Mouse (Mus musculus) heart, embryonic 16.5 days (tissue): Measurements from ENCODE around the gene Chd4. TPM values are rescaled to one million over a fixed set of nuclear protein-coding genes. Genes with fewer than 3 reads are reported as not detected.

Experiments
- ATAC-seq: fragments of 200-750 bp; cut with Nextera tagmentation; replicated peaks from 2 replicates; pipeline ENCODE4 v1.8.0; 2017; ENCODE audit warnings: moderate number of reproducible peaks; ENCODE audit not compliant: insufficient read depth, low FRiP score; ENCODE audit errors: extremely low read depth
- H3K27ac ChIP-seq: fragments of 300-500 bp; sonication (generic); 2 replicates; pipeline ENCODE4 v1.5.1; 2014; ENCODE audit warnings: mild to moderate bottlenecking, low read length, control low read depth, moderate library complexity
- H3K27me3 ChIP-seq: fragments of 300-500 bp; sonication (generic); 2 replicates; pipeline ENCODE4 v1.6.1; 2014; ENCODE audit warnings: low read length, mixed read lengths; ENCODE audit not compliant: control insufficient read depth, insufficient read depth
- H3K36me3 ChIP-seq: fragments of 300-500 bp; sonication (generic); 2 replicates; pipeline ENCODE4 v1.6.1; 2014; ENCODE audit not compliant: control insufficient read depth, insufficient read depth
- H3K4me1 ChIP-seq: fragments of 300-500 bp; sonication (generic); 2 replicates; pipeline ENCODE4 v1.6.1; 2014; ENCODE audit warnings: low read length, mixed read lengths; ENCODE audit not compliant: control insufficient read depth, insufficient read depth
- H3K4me2 ChIP-seq: fragments of 300-500 bp; sonication (generic); 2 replicates; pipeline ENCODE4 v1.6.1; 2014; ENCODE audit warnings: low read depth, mild to moderate bottlenecking, control low read depth, low read length
- H3K4me3 ChIP-seq: fragments of 300-500 bp; sonication (generic); 2 replicates; pipeline ENCODE4 v1.5.1; 2014; ENCODE audit warnings: mild to moderate bottlenecking, control low read depth, low read length
- H3K9ac ChIP-seq: fragments of 300-500 bp; sonication (generic); 2 replicates; pipeline ENCODE4 v1.6.1; 2014; ENCODE audit warnings: low read length, control low read depth
- H3K9me3 ChIP-seq: fragments of 300-500 bp; sonication (generic); replicated peaks from 2 replicates; pipeline ENCODE4 v1.6.1; 2016; ENCODE audit warnings: low read length; ENCODE audit not compliant: control insufficient read depth
- WGBS: fragments of 180-500 bp; shearing (Covaris S2); extraction: QIAGEN DNeasy Blood & Tissue Kit; methylation state at CpG from one replicate; pipeline ENCODE4 v1.1.7; 2014; 5-methylcytosine and 5-hydroxymethylcytosine counted together
- polyA plus RNA-seq: library from polyadenylated mRNA; unstranded; fragments of >200 nt; fragmentation: Nextera tagmentation; extraction: Ambion mirVana; gene quantifications from 2 replicates; pipeline ENCODE4 v1.2.1, GENCODE M21; 2015

The Chd4 gene
- polyA plus RNA-seq, 1 experiment from 2014 or later = 50.6 TPM

DNA sequence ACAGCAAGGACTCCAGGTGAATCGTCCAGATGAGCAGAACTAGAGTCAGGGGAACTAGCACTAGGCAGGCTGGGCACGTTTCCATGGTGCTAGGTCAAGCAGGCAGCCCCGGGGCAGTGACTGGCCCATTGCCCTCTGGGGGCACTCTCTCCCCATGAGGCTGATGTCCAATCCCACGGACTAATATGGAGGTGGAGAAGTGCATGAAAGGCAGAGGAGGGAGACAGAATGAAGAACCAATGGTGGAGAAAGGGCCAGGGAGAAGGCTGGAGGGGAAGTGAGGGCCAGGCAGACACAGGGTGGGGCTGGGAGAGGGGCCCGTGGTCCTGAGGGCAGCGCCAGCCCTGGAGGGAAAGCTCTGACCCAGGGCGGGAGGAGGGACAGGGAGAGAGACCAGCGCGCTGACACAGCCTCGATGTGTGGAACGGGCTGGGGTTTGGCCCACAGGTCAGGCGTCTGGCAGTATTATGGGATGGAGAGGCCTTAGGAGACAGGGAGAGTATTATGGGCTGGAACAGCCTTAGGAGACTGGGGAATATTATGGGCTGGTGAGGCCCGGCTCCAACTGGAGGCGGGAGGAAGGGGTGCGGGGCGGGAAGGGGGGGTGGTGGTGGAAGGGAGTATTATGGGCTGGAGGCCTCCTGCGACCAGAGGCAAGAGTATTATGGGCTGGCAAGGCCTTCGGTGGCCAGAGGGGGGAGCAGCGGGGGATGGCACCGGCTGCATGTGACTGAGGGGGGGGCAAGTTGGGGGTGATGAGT lies 7.0 kb upstream of the Chd4 start:
- WGBS = 6% methylated on average over 18 of the region's 20 CpGs
- H3K9ac ChIP-seq = peak overlapping the region; percentile 50
- peak overlapping the region; percentile 65 for H3K4me2 ChIP-seq
- H3K27ac ChIP-seq = peak overlapping the region; percentile 91
- H3K36me3 ChIP-seq = no peaks in the 10 kb centered on the region
- H3K4me1 ChIP-seq = peaks cover 28% of the 10 kb centered on the region
- no peaks in the 10 kb centered on the region for H3K9me3 ChIP-seq
- H3K27me3 ChIP-seq = no peaks in the 10 kb centered on the region
- no peak overlapping the region for H3K4me3 ChIP-seq
- ATAC-seq = peak; percentile 79

DNA sequence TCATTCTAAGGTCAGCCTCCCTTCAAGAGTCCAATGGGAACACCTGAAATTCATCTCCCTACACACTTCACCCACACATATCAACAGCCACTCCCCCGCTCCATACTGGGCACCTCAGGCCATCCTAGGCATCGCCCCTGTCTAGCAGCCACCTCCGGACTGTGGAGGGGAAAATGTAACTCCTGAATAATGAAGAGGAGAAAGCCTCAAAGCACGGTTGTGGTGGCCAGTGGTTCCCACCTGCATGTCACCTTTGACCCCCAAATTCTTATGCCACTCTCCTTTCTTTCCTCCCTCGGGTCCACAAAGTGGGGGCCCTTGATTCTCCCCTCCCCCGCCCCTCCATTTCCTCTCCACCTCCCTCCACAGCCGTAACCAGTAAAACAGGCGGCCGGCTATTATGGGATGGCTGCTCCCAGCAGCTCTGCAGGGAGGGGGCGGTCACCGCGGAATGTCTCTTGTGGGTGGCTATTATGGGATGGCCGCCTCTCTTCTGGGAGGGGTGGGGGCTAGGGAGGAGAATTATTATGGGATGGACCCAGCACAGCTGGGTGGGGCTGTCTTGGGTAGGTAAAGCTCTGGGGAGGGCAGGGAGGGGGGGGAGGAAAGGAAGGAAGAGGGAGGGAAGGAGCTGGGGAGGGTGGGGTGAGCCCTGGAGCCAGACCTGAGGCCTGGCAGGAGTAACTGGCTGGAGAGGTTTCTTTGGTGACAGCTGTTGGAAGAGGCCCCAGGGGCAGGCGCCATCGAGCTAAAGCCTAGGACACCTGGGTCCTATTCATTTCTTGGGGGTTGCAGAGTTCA lies 6.1 kb upstream of the Chd4 start:
- Histone ChIP-seq H3K4me1 (peaks cover 25% of the 10 kb centered on the region), H3K4me2 (peak overlapping the region; percentile 65), H3K9me3 (no peaks in the 10 kb centered on the region), H3K27me3 (no peaks in the 10 kb centered on the region), H3K27ac (peak overlapping the region; percentile 91), H3K9ac (peak overlapping the region; percentile 73), H3K4me3 (peak overlapping the region; percentile 36), H3K36me3 (no peaks in the 10 kb centered on the region)
- 3% methylated on average over 15 of the region's 15 CpGs for WGBS
- ATAC-seq = peak; percentile 61

DNA sequence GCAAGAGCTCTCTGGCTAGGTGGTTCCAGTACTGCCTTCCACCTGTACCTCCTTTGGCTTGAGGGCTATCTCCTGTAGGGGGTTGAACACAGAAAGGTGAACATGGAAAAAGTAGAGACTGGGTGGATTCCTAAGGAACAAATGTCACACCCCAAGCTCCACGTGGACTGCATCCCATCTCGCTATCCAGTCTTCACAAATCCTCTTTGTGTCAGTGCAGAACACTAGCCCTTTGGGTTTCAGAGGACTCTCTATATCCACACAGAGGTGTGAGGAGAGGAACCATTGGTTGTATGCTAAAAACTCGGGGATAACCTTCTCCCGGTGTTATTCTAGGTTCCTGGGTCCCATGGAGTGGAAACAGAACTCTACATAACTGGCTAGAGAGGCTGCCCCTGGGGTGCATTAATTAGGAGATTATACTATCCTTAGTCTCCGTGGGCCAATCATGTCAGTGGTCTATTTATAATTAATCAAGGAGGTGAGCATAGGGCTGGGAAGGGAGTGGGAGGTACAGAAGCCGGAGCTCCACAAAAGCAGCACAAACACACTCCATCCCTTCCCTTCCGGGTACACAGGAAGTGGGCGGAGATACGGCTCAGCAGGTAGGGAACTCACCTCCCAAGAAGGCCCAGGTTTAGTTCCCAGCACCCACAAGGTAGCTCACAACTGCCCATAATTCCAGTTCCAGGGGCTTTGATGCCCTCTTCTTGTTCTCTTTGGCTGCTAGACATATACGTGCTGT lies 5.3 kb upstream of the Chd4 start:
- Histone ChIP-seq H3K4me3 (no peak overlapping the region), H3K9me3 (no peaks in the 10 kb centered on the region), H3K27ac (peak overlapping the region; percentile 91), H3K4me2 (peak overlapping the region; percentile 65), H3K27me3 (no peaks in the 10 kb centered on the region), H3K36me3 (no peaks in the 10 kb centered on the region), H3K9ac (peak overlapping the region; percentile 59), H3K4me1 (peaks cover 25% of the 10 kb centered on the region)
- 54% methylated on average over 10 of the region's 10 CpGs for WGBS
- no peak for ATAC-seq

DNA sequence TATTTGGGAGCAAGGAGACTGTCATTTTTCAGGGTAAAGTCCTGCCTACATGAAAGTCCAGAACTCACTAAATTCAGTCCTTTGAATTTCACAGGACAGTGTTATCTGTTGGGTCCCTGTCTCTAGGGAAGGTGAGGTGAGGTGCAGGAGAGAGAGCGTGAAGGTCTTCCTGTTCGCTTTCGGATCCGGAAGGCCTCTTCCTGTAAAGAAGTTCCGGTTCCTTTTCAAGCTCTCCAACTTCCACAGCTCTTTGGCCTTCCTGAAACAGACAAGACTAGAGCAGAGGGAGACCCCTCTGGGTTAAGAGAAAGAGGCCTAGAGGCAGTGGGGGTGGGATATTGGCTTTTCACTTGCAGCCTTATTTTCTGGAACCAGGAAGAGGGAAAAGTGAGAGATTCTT lies 3.4 kb upstream of the Chd4 start:
- WGBS = 75% methylated on average over 5 of the region's 5 CpGs
- Histone ChIP-seq H3K27me3 (no peaks in the 10 kb centered on the region), H3K4me1 (peaks cover 25% of the 10 kb centered on the region), H3K9ac (peak overlapping the region; percentile 18; the same call in 1 of the 2 replicates), H3K9me3 (no peaks in the 10 kb centered on the region), H3K4me3 (no peak overlapping the region), H3K4me2 (no peak overlapping the region), H3K36me3 (no peaks in the 10 kb centered on the region), H3K27ac (peak overlapping the region; percentile 72)
- no peak for ATAC-seq

DNA sequence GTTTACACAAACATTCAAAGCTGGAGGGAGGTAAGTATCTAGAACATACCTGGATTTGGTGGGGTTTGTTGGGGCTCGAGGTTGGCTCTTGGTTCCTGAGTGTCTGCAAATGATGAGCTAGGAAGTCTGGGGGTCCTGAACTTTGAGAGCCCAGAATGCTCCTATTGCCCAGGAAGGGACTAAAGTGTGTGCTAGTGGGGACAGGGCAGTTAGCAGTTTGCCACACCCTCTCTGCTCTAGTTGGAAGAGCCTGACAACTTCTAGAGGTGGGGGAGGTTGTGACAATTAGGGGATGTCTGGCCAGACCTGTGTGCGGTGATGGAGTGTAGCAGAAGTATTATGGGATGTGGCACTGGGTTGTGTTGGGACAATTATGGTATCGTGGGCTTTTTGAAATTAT lies 938 bp upstream of the Chd4 start:
- peak overlapping the region; percentile 98 for H3K27ac ChIP-seq
- H3K4me3 ChIP-seq = no peak overlapping the region
- no peaks in the 10 kb centered on the region for H3K9me3 ChIP-seq
- ATAC-seq = no peak
- WGBS = 50% methylated on average over 3 of the region's 3 CpGs
- no peaks in the 10 kb centered on the region for H3K36me3 ChIP-seq
- H3K4me2 ChIP-seq = no peak overlapping the region
- peaks cover 34% of the 10 kb centered on the region for H3K4me1 ChIP-seq
- no peaks in the 10 kb centered on the region for H3K27me3 ChIP-seq
- H3K9ac ChIP-seq = no peak overlapping the region

DNA sequence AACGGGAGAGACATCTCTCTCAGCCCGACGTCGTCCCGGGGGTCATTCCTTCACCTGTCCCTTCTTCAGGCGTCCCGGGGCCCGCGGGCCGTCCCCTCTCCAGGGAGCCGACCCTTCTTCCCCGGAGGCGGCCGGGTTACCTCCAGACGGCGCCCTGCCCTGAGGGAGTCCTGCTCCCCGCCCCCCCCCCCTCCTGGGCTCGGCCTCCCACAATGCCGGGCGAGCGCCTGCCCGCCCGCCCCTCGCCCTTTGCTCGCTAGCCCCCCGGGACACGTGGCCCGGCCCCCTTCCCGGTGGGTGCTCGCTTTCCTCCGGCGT lies 457 bp downstream of the Chd4 start:
- Histone ChIP-seq H3K4me3 (peak overlapping the region; percentile 91), H3K9me3 (no peaks in the 10 kb centered on the region), H3K4me1 (peaks cover 29% of the 10 kb centered on the region), H3K36me3 (peaks cover 11% of the 10 kb centered on the region), H3K27me3 (no peaks in the 10 kb centered on the region), H3K27ac (peak overlapping the region; percentile 98), H3K4me2 (peak overlapping the region; percentile 96), H3K9ac (peak overlapping the region; percentile 96)
- peak; percentile 5; the same call in 1 of the 2 replicates for ATAC-seq
- WGBS = under 1% methylated on average over 27 of the region's 32 CpGs

DNA sequence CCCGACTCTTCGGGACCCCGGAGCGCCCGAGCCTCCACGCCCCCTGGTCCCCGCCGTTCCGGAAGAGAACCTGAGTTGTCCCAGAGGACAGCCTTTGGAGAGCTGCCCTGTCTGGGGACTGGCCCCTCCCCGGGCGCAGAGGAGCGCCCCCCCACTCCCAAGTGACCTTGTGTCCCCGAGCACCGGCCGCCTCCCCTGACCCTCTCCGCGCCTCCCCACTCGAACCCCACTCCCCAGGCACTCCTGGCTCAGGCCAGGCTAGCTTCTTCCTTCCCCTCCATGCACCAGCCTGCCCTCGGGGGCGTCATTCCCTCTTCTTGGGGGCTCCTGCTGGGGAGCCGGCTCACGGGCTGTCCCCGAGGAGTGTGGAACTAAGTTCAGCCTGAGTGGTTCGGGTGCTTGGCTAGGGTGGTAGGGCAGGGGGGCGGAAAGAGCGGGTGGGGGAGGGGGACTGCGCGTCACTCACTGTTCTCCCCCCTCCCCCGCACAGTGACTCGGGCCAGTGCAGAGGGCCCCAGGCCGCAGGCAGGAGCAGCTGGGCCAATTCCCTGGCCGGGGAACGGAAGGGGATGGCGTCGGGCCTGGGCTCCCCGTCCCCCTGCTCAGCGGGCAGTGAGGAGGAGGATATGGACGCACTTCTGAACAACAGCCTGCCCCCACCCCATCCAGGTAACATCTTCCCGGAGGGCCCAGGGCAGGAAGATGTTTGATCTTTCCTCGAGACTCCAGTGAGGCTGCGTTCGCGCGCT lies 990 bp downstream of the Chd4 start:
- peak overlapping the region; percentile 98 for H3K27ac ChIP-seq
- peak overlapping the region; percentile 96 for H3K9ac ChIP-seq
- peak; percentile 46 for ATAC-seq
- peaks cover 29% of the 10 kb centered on the region for H3K4me1 ChIP-seq
- H3K9me3 ChIP-seq = no peaks in the 10 kb centered on the region
- H3K4me3 ChIP-seq = peak overlapping the region; percentile 91
- no peaks in the 10 kb centered on the region for H3K27me3 ChIP-seq
- peaks cover 16% of the 10 kb centered on the region for H3K36me3 ChIP-seq
- peak overlapping the region; percentile 96 for H3K4me2 ChIP-seq
- 1% methylated on average over 44 of the region's 44 CpGs for WGBS

DNA sequence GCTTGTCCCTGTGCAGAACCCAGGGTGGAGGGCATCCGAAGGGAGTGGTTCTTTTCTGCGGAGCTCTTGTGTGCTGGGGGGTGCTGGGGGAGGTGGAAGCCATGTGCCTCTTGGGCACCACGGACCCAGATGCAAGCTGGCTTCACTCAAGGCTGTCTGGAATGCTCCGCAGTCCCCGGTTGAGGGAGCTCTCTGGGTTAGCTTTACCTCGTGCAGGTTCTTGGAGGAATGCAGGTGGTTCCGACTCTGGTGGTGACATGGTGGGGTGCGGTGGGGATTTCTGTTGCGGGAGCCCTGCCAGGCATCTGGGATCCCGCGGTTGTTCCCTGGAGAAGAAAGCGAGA lies 1.5 kb downstream of the Chd4 start:
- peaks cover 29% of the 10 kb centered on the region for H3K4me1 ChIP-seq
- no peaks in the 10 kb centered on the region for H3K9me3 ChIP-seq
- H3K36me3 ChIP-seq = peaks cover 22% of the 10 kb centered on the region
- H3K9ac ChIP-seq = peak overlapping the region; percentile 96
- peak overlapping the region; percentile 91 for H3K4me3 ChIP-seq
- ATAC-seq = no peak
- H3K27me3 ChIP-seq = no peaks in the 10 kb centered on the region
- H3K27ac ChIP-seq = peak overlapping the region; percentile 98
- WGBS = 1% methylated on average over 12 of the region's 12 CpGs
- H3K4me2 ChIP-seq = peak overlapping the region; percentile 96
